Mouse (Mus musculus) C2C12 (cell line): ENCODE measurements at regions not wholly inside any gene's neighbourhood (a gene's known extent, or its start where the extent isn't known, plus 50 kb on each side); places are given as distances from the start of the nearest gene placed in this dataset.

Experiments used
- CTCF ChIP-seq: IDR thresholded peaks from one replicate; pipeline ENCODE4 v1.5.1; 2011; ENCODE audit not compliant: control insufficient read depth, insufficient read depth, insufficient read length
- MYOD1 ChIP-seq: IDR thresholded peaks from one replicate; pipeline ENCODE4 v1.6.1; 2011; ENCODE audit warnings: low read depth; ENCODE audit not compliant: control insufficient read depth, insufficient read length

DNA sequence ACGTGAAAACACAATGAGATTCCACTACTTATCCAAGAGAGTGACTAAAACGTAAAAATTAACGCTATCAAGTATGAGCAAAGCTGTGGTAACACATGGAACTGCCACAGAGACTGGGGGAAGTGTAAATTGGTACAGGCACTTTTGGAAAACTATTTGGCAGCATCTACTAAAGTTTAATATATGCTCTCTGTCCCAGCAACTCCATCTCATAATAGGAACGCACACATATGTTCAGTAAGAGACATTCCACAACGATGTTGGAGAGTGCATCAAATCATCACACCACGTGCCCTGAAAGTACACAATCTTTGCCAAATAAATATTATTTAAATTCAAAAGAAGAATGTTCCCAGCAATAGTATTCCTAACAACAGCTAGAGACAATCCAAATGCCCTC is 96.3 kb downstream of the Sox4 start:
- no peak for TF ChIP-seq CTCF
- no peak for TF ChIP-seq MYOD1
